In genomic region chr8:48690665-48691395, GRCm38 (mm10) we compare ENCODE assay signal across 9 mouse cellular contexts.
DNase-seq lines count a peak whose midpoint lies in the region; ATAC-seq and TF ChIP-seq lines count a peak whose summit lies in the region.
"Had no signal": no experiment of that assay in that cellular context is flagged by ENCODE, and none has a peak within 500 bp of the region (broad histone marks: within the 10 kb centered on the region; RNA-seq: fewer than 3 reads in every experiment).

No protein-coding gene starts in this region.

- CTCF ChIA-PET in Patski (lab: Charles Lee) = no interaction called here

- TF ChIP-seq CTCF in intestine, postnatal 0 days (IDR thresholded peaks at IDR 0.05; ENCODE audit: low read depth) = peak; percentile 35
- TF ChIP-seq CTCF in Patski (IDR thresholded peaks at IDR 0.05) = peak; percentile 34
- no peak for TF ChIP-seq CTCF in embryonic fibroblast, embryonic 13.5 days (IDR thresholded peaks at IDR 0.05; ENCODE audit: borderline replicate concordance, insufficient read depth, low read length)

- POLR2A ChIA-PET in Patski (lab: Charles Lee) = no interaction called here

- ATAC-seq in intestine, postnatal 0 days = no peak
- ATAC-seq in intestine, embryonic 16.5 days = no peak
- peak; percentile 82 for ATAC-seq in Patski
- ATAC-seq in hindbrain, embryonic 16.5 days = peak; percentile 82
- ATAC-seq in monocyte, adult 5-6 weeks (replicated peaks; ENCODE audit: insufficient number of reproducible peaks, low FRiP score, low TSS enrichment, poor library complexity, severe bottlenecking) = no peak

- H3K27ac ChIP-seq in intestine, postnatal 0 days (ENCODE audit: low read depth, low read length) = no peak overlapping the region
- no peak overlapping the region for H3K27ac ChIP-seq in intestine, embryonic 16.5 days (ENCODE audit: low read length)
- peak overlapping the region; percentile 38; the same call in 1 of the 2 replicates for H3K27ac ChIP-seq in embryonic fibroblast, embryonic 13.5 days (ENCODE audit: insufficient read depth, low read length)
- no peak overlapping the region for H3K27ac ChIP-seq in hindbrain, embryonic 16.5 days (ENCODE audit: low read depth, low read length)
- H3K27ac ChIP-seq: macrophage had no signal

- peak; percentile 12 for DNase-seq in Patski (ENCODE audit: low read depth, low spot score)
- no peak for DNase-seq in T-cell, adult 2 months (ENCODE audit: low spot score)
- no peak for DNase-seq in thymus, adult 18-20 months

- no peak overlapping the region for H3K9ac ChIP-seq in intestine, postnatal 0 days (ENCODE audit: low read depth, low read length)
- no peak overlapping the region for H3K9ac ChIP-seq in intestine, embryonic 16.5 days (ENCODE audit: low read depth, low read length)
- no peak overlapping the region for H3K9ac ChIP-seq in hindbrain, embryonic 16.5 days (ENCODE audit: low read depth, low read length)

- H3K27me3 ChIP-seq in intestine, postnatal 0 days (replicated peaks; ENCODE audit: control insufficient read depth, insufficient read depth, low read length) = no peaks in the 10 kb centered on the region
- no peaks in the 10 kb centered on the region for H3K27me3 ChIP-seq in intestine, embryonic 16.5 days (replicated peaks; ENCODE audit: control insufficient read depth, insufficient read depth, low read length)
- no peaks in the 10 kb centered on the region for H3K27me3 ChIP-seq in Patski
- H3K27me3 ChIP-seq in hindbrain, embryonic 16.5 days (replicated peaks; ENCODE audit: control insufficient read depth, insufficient read depth, low read length) = no peaks in the 10 kb centered on the region

- no peaks in the 10 kb centered on the region for H3K36me3 ChIP-seq in intestine, postnatal 0 days (ENCODE audit: control insufficient read depth, insufficient read depth)
- H3K36me3 ChIP-seq in intestine, embryonic 16.5 days (ENCODE audit: control insufficient read depth, insufficient read depth, low read length) = no peaks in the 10 kb centered on the region
- no peaks in the 10 kb centered on the region for H3K36me3 ChIP-seq in hindbrain, embryonic 16.5 days (ENCODE audit: control insufficient read depth, insufficient read depth, low read length)

- no peak for TF ChIP-seq POLR2A in embryonic fibroblast, embryonic 13.5 days (IDR thresholded peaks at IDR 0.05; ENCODE audit: low read depth, low read length)

- no peaks in the 10 kb centered on the region for H3K9me3 ChIP-seq in intestine, postnatal 0 days (ENCODE audit: control insufficient read depth)
- H3K9me3 ChIP-seq in intestine, embryonic 16.5 days (ENCODE audit: control insufficient read depth, low read length) = no peaks in the 10 kb centered on the region
- H3K9me3 ChIP-seq in hindbrain, embryonic 16.5 days (ENCODE audit: control insufficient read depth, low read length) = no peaks in the 10 kb centered on the region

- in situ Hi-C loops in Patski (cut with MboI; ENCODE audit: low pct_unique_long_range_greater_than_20kb) = no loop called here

- H3K4me1 ChIP-seq in intestine, postnatal 0 days (replicated peaks; ENCODE audit: control insufficient read depth, insufficient read depth, low read length) = peaks cover 6% of the 10 kb centered on the region; the same call in 1 of the 2 replicates
- peaks cover 11% of the 10 kb centered on the region for H3K4me1 ChIP-seq in intestine, embryonic 16.5 days (ENCODE audit: control insufficient read depth, insufficient read depth, low read length)
- H3K4me1 ChIP-seq in embryonic fibroblast, embryonic 13.5 days (ENCODE audit: control insufficient read depth, insufficient read depth, low read length) = peaks cover 7% of the 10 kb centered on the region
- H3K4me1 ChIP-seq in hindbrain, embryonic 16.5 days (ENCODE audit: control insufficient read depth, insufficient read depth, low read depth, low read length) = 0 out of 2 replicates have a peak, but pooled peaks cover 3% of the 10 kb centered on the region

- no peak overlapping the region for H3K4me3 ChIP-seq in intestine, postnatal 0 days (ENCODE audit: low read depth, low read length)
- H3K4me3 ChIP-seq in intestine, embryonic 16.5 days (ENCODE audit: low read length) = no peak overlapping the region
- H3K4me3 ChIP-seq in embryonic fibroblast, embryonic 13.5 days (ENCODE audit: insufficient read depth, low read length) = no peak overlapping the region
- H3K4me3 ChIP-seq in hindbrain, embryonic 16.5 days (ENCODE audit: low read length) = no peak overlapping the region

- WGBS in intestine, postnatal 0 days = 80% methylated on average over 10 of the region's 10 CpGs
- 83% methylated on average over 10 of the region's 10 CpGs for WGBS in intestine, embryonic 16.5 days
- WGBS in hindbrain, embryonic 16.5 days = 45% methylated on average over 10 of the region's 10 CpGs

- no peak overlapping the region for H3K4me2 ChIP-seq in intestine, postnatal 0 days (replicated peaks; ENCODE audit: low read depth)
- H3K4me2 ChIP-seq in intestine, embryonic 16.5 days (ENCODE audit: low read depth, low read length) = no peak overlapping the region
- no peak overlapping the region for H3K4me2 ChIP-seq in hindbrain, embryonic 16.5 days (ENCODE audit: low read length)

Comparison
In these comparisons a context has a peak if more than half of its experiments do, and no peak if none do; other contexts are left out.
1. ATAC-seq: peak in Patski (single experiment) and hindbrain, embryonic 16.5 days (single experiment); none in intestine, postnatal 0 days (single experiment), intestine, embryonic 16.5 days (single experiment) and monocyte, adult 5-6 weeks (single experiment).